Mouse (Mus musculus) intestine, postnatal 0 days (tissue): ENCODE results near the gene Hdac9. TPM values are rescaled to one million over a fixed set of nuclear protein-coding genes. Genes with fewer than 3 reads are reported as not detected.

Experiments
- ATAC-seq: fragments of 200-750 bp; cut with Nextera tagmentation; 2 replicates; pipeline ENCODE4 v1.8.0; 2017; ENCODE audit warnings: mild to moderate bottlenecking, moderate TSS enrichment, moderate library complexity
- H3K27ac ChIP-seq: fragments of 300-500 bp; sonication (generic); 2 replicates; pipeline ENCODE4 v1.5.1; 2014; ENCODE audit warnings: mild to moderate bottlenecking, low read depth, low read length, moderate library complexity
- H3K27me3 ChIP-seq: fragments of 300-500 bp; sonication (generic); replicated peaks from 2 replicates; pipeline ENCODE4 v1.6.1; 2014; ENCODE audit warnings: low read length, mixed read lengths; ENCODE audit not compliant: control insufficient read depth, insufficient read depth
- H3K36me3 ChIP-seq: fragments of 300-500 bp; sonication (generic); 2 replicates; pipeline ENCODE4 v1.6.1; 2014; ENCODE audit warnings: mild to moderate bottlenecking, moderate library complexity; ENCODE audit not compliant: control insufficient read depth, insufficient read depth
- H3K4me1 ChIP-seq: fragments of 300-500 bp; sonication (generic); replicated peaks from 2 replicates; pipeline ENCODE4 v1.6.1; 2014; ENCODE audit warnings: antibody characterized with exemption, low read length, mixed read lengths; ENCODE audit not compliant: control insufficient read depth, insufficient read depth
- H3K4me2 ChIP-seq: fragments of 300-500 bp; sonication (generic); replicated peaks from 2 replicates; pipeline ENCODE4 v1.6.1; 2014; ENCODE audit warnings: low read depth, mild to moderate bottlenecking, moderate library complexity
- H3K4me3 ChIP-seq: fragments of 300-500 bp; sonication (generic); 2 replicates; pipeline ENCODE4 v1.5.1; 2014; ENCODE audit warnings: low read depth, low read length
- H3K9ac ChIP-seq: fragments of 300-500 bp; sonication (generic); 2 replicates; pipeline ENCODE4 v1.6.1; 2014; ENCODE audit warnings: mild to moderate bottlenecking, low read depth, low read length
- H3K9me3 ChIP-seq: fragments of 300-500 bp; sonication (generic); 2 replicates; pipeline ENCODE4 v1.6.1; 2016; ENCODE audit warnings: mixed run types; ENCODE audit not compliant: control insufficient read depth
- CTCF ChIP-seq: sonication (generic); IDR thresholded peaks from 2 replicates; pipeline ENCODE4 v1.5.1; 2016; ENCODE audit warnings: low read depth, mild to moderate bottlenecking, control low read depth, antibody characterized with exemption, moderate library complexity
- WGBS: fragments of 180-500 bp; shearing (Covaris S2); extraction: QIAGEN DNeasy Blood & Tissue Kit; methylation state at CpG from one replicate; pipeline ENCODE4 v1.1.7; 2014; 5-methylcytosine and 5-hydroxymethylcytosine counted together
- polyA plus RNA-seq: library from polyadenylated mRNA; unstranded; fragments of >200 nt; fragmentation: Nextera tagmentation; extraction: Ambion mirVana; gene quantifications from 2 replicates; pipeline ENCODE4 v1.2.1, GENCODE M21; 2015

The Hdac9 gene
- polyA plus RNA-seq, 1 experiment from 2014 or later, result 1.4 TPM

DNA sequence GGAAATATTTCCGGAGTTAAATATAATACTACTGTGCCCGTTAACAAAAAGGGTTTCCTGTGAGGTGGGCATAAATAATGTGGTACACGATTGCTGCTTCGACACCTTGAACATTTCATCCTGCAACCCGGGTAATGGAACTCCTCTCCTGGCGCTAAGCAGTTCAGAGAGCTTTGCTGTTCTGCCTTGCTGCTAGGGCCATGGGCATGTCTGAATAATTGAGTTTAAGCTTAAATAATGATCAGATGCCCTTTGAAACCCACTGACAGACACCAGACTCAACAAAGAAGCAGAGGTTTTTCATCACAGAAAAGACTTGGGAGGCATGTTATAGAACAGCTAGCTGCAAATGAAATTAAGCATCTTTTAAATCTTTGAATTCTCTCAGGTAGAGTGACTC is 646.8 kb downstream of the Hdac9 start:
- Histone ChIP-seq H3K4me1 (no peaks in the 10 kb centered on the region), H3K27ac (no peak overlapping the region), H3K9ac (no peak overlapping the region), H3K4me3 (no peak overlapping the region), H3K9me3 (no peaks in the 10 kb centered on the region), H3K4me2 (no peak overlapping the region), H3K27me3 (no peaks in the 10 kb centered on the region), H3K36me3 (no peaks in the 10 kb centered on the region)
- WGBS, result 81% methylated on average over 6 of the region's 6 CpGs
- no peak for TF ChIP-seq CTCF
- no peak for ATAC-seq

DNA sequence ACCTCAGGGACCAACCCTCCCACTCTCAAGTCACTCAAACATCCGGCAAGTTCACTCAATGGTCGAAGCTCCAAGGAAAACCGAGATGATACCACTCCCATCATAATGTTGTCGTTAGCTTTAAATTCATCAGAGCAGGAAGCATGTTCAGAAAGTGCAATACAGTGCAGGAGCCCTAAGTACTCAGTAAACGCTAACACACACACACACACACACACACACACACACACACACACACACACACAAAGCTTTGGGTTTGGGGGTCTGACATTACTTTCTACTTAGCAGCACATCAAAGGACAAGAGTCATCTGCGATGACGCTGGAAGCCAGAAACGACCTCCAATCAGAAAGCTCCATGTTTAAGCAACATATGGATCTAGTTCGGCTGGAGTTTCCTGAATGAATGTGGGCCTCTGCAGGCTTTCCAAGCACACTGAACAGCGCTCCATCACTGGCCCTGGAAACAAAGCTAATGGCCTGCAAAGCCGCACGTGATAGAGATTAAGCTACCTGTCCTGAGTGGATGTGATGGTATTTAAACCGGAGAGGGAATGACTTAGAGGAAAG is 647.3 kb downstream of the Hdac9 start:
- Histone ChIP-seq H3K9ac (no peak overlapping the region), H3K27me3 (no peaks in the 10 kb centered on the region), H3K36me3 (no peaks in the 10 kb centered on the region), H3K4me3 (no peak overlapping the region), H3K4me2 (no peak overlapping the region), H3K4me1 (no peaks in the 10 kb centered on the region), H3K27ac (no peak overlapping the region), H3K9me3 (no peaks in the 10 kb centered on the region)
- no peak for TF ChIP-seq CTCF
- no peak for ATAC-seq
- WGBS, result 74% methylated on average over 13 of the region's 13 CpGs

DNA sequence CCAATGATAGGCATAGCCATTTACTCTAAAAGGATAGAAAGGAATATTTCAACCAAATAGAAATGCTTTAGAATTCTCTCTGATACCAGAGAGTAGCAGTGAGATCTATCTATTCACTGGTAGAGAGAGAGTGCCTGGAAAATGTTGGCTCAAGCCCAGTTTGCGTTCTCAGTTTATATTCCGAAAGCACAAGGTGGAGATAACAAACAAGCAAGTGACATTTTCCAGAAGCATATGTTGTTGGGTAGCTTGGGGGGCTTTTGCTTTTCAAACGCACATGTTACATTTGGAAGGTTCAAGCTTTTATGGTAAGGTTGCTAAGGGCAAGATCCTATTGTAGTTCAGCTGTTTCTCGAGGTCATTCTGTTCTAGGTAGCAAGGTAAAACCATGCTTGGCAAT is 657.2 kb downstream of the Hdac9 start:
- no peaks in the 10 kb centered on the region for H3K27me3 ChIP-seq
- H3K4me2 ChIP-seq, result no peak overlapping the region
- H3K27ac ChIP-seq, result no peak overlapping the region
- no peak overlapping the region for H3K9ac ChIP-seq
- no peaks in the 10 kb centered on the region for H3K36me3 ChIP-seq
- WGBS, result 58% methylated on average over 4 of the region's 4 CpGs
- no peak for ATAC-seq
- no peak overlapping the region for H3K4me3 ChIP-seq
- TF ChIP-seq CTCF, result no peak
- no peaks in the 10 kb centered on the region for H3K9me3 ChIP-seq
- no peaks in the 10 kb centered on the region for H3K4me1 ChIP-seq

DNA sequence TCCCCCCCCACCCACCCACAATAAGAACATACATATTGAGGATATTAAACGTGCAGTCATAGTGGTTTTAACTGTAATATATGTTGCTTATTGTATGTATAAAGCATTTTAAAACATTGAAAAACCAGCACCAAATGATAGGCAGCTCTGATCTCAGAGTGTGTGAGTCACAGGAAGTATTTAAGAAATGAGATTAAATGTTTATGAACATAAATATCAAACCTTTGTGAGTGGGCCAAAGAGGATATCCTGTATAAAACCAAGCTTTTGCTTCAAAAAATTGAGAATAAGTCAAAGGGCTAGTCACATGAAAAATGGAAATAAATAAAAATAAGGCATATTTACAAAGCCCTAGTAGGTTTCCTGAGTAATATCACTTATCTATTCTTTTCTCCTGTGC is 667.7 kb downstream of the Hdac9 start:
- Histone ChIP-seq H3K4me2 (no peak overlapping the region), H3K4me3 (no peak overlapping the region)
- WGBS, result 59% methylated on average over 1 of the region's 1 CpGs

DNA sequence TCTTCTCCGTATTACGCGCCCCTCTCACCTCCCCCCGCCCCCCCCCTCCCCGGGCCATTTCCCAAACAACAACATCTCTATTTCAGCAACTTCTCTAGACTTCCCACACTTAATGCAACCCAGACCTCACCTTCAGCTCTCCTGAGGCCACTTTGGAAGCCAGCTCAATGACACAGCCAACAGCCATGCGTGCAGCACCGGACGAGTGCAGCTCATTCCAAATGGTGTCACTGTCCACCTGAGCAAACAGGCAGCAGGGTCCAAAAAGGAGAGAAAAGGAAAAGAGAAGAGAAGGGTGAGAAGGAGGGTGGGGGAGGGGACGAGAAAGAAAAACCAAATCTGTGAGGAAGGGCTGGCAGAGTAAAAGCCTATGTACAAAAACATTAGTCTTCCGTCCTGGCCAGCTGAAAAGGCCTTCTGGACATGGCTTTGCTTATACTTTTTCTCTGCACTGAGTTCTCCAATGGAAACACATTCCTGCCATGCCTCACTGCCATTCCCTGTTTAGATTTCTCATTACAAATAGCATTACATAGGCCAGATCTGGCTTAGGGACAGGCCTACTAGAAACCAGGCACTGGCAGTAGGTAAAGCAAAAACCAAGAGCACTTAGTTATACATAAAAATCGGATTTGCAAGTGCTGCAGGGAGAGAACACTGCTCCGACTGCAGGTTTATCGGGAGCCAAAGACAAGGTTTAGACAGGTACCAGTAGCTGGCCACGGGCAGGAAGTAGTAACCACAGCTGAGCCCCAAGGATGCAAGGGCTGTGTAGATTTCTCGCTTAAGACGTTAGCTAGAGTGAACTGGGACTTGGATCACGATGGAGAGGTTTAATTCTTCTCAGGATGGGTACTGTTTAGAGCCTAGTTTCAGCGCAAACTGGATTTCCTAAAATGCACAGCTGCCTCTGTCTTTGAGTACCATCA is 668.4 kb downstream of the Hdac9 start:
- Histone ChIP-seq H3K4me2 (no peak overlapping the region), H3K9ac (no peak overlapping the region), H3K4me3 (no peak overlapping the region), H3K4me1 (no peaks in the 10 kb centered on the region), H3K36me3 (no peaks in the 10 kb centered on the region), H3K27ac (no peak overlapping the region), H3K27me3 (no peaks in the 10 kb centered on the region), H3K9me3 (no peaks in the 10 kb centered on the region)
- no peak for TF ChIP-seq CTCF
- no peak for ATAC-seq
- WGBS, result 73% methylated on average over 18 of the region's 18 CpGs

More for the DNA sequence above, 667.7 kb downstream of the Hdac9 start:
- no peak overlapping the region for H3K9ac ChIP-seq
- no peaks in the 10 kb centered on the region for H3K36me3 ChIP-seq
- no peak for ATAC-seq
- H3K4me1 ChIP-seq, result no peaks in the 10 kb centered on the region
- no peak for TF ChIP-seq CTCF
- H3K27ac ChIP-seq, result no peak overlapping the region
- no peaks in the 10 kb centered on the region for H3K27me3 ChIP-seq
- H3K9me3 ChIP-seq, result no peaks in the 10 kb centered on the region

DNA sequence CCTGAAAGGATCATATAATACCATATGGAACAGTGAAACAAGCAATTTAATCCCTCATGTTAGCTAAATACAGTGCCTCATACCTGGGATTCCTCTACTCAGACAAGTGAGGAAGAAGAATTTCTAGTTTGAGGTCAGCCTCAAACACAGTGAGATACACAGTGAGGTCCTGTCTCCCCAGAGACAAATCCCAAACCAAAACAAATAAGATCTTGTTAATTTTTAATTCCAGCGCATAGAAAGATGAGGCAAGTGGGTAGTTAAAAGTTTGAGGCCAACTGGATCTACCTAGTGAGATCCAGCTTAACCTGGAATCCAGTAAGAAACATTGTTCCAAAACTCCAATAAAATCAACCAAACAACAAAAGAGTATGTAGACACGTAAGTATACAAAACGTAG is 678.1 kb downstream of the Hdac9 start:
- TF ChIP-seq CTCF, result no peak
- Histone ChIP-seq H3K4me2 (no peak overlapping the region), H3K4me1 (no peaks in the 10 kb centered on the region), H3K9me3 (no peaks in the 10 kb centered on the region), H3K27me3 (no peaks in the 10 kb centered on the region), H3K9ac (no peak overlapping the region), H3K27ac (no peak overlapping the region), H3K4me3 (no peak overlapping the region), H3K36me3 (no peaks in the 10 kb centered on the region)
- WGBS, result 89% methylated on average over 3 of the region's 3 CpGs
- ATAC-seq, result no peak
